Mouse (Mus musculus) erythroblast, embryonic 14.5 days (primary cell): ENCODE results near the gene Cdk15.

Source experiments
- GATA1 ChIP-seq: IDR thresholded peaks from 2 replicates; pipeline ENCODE4 v1.6.1; 2012; ENCODE audit warnings: low read length, inconsistent platforms, mixed read lengths
- TAL1 ChIP-seq: IDR thresholded peaks from 3 replicates; pipeline ENCODE4 v1.6.1; 2012; ENCODE audit warnings: low read length, inconsistent platforms, mixed read lengths

DNA sequence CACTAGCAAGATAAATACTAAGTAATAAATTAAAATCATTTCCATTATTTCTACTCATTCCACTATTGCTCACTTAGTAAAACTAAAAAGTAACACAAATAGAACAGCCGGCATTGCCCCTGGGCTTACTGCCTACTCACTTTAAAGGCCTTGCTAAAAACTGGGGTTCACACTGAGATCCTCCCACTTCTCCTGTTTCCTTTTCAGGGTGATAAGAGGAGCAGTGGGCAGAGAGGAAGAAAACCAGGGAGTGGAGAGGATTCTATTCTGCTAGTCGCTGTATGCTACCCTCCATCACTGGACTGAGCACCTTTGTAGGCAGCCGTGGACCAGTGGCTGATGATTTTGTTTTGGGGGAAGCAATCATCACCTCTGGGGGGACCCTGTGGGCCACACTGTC lies 40.5 kb downstream of the Cdk15 start:
- TF ChIP-seq GATA1 (no peak), TAL1 (no peak)
